Mouse (Mus musculus): ENCODE measurements around the gene Olfr1474.
"Not testable (repeated sequence)": the region's sequence is repeated elsewhere in the genome, so short reads cannot be mapped to it uniquely, and the experiment has no call there.

The Olfr1474 gene

DNA sequence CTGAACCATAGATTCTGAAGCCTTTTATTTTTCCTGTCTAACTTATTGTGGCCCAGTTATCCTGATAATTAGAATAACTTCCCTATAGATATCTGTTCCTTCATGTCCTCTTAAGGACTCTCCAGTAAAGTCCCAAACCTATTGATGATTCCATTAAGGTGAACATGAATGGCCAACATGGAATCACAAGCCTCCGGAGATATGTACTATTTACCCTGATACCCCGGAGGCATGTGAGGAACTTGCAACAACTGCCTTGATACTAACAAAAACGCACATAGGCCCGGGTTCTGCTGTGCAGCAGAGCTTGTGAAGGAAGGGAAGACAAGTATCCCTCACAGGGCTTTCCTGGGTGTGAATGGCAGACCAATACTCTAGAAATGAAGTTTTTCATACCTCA is at the start of gene Olfr1474:
Gene Olfr1474, plus strand, starts transcription at position 301 of the 400 bp plus-strand sequence.
- DNase-seq (ENCODE audit: extremely low spot score), result not testable (repeated sequence)

DNA sequence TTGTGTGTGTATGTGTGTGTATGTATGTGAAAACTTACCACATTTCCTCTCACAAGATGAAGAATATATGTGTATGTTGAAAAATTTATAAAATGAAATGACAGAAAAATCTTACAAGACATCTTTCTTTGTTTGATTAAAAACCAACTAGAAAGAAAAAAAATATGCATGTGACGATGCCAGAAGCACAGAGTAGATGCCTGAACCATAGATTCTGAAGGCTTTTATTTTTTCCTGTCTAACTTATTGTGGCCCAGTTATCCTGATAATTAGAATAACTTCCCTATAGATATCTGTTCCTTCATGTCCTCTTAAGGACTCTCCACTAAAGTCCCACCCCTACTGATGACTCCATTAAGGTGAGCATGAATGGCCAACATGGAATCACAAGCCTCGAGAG is 26.3 kb upstream of the Olfr1474 start, which contains the start of gene Olfr1471:
Gene Olfr1471, plus strand, starts transcription at position 301 of the 400 bp plus-strand sequence.
- DNase-seq (ENCODE audit: extremely low spot score), result not testable (repeated sequence)

DNA sequence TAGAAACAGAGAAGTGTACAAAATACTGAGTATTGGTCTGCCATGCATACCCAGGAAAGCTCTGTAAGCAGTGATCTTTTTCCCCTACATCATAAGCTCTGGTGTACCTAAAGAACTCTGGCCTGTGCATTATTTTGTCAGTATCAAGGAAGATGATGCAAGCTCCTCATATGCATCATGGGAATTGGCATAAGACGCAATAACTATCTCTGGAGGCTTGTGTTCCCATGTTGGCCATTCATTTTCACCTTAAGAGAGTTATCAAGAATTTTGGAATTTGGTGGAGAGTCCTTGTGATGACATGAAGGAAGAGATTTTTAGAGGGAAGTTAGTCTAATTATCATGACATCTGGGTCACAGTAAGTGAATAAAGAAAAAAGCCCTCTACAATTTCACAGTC is 13.4 kb upstream of the Olfr1474 start, which contains the start of gene Olfr1472:
Gene Olfr1472, minus strand, starts transcription at position 101 of the 400 bp plus-strand sequence.
- no peak for DNase-seq (ENCODE audit: extremely low spot score)

DNA sequence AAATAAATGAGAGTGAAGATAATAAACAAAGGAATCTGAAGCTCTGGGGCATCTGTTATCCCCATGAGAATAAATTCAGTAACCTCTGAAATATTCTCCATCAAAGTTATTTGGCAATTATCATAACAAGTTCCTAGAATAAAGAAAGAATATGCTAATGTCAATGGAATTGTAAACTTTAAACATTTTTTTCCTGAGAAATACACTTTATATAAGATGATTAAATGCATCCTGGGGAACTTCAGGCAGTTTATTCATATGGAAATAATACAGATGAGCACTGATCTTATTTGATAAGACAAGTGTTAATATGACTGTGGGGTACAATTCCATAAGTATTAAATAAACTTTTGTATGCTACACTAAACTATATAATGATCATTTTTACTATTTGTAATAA is 10.7 kb downstream of the Olfr1474 start, which contains the start of gene Olfr1475:
Gene Olfr1475, minus strand, starts transcription at position 101 of the 400 bp plus-strand sequence.
- DNase-seq (ENCODE audit: extremely low spot score), result no peak

DNA sequence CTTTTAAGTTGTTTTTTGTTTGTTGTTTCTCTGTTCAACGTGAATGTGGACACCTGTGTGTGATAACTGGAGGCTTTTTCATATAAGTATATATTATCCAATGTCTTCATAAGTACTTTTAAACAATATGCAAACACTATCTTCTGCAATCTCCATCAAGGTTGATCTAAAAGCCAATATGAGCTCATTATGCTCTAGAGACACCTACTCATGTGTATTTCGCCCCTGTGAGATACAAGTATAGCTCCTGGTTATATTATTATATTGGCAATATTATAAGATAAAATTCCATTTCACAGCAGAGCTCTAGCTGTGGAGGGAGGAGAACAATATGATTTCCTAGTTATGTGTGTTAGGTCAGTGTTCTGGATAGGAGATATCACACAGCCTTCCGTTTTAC is 30.9 kb downstream of the Olfr1474 start, which contains the start of gene Olfr1477:
Gene Olfr1477, plus strand, starts transcription at position 301 of the 400 bp plus-strand sequence.
- no peak for DNase-seq (ENCODE audit: extremely low spot score)

Measured in embryo, embryonic 9.5 days (tissue).